Mouse (Mus musculus): ENCODE results near the gene Rfx7.

DNA sequence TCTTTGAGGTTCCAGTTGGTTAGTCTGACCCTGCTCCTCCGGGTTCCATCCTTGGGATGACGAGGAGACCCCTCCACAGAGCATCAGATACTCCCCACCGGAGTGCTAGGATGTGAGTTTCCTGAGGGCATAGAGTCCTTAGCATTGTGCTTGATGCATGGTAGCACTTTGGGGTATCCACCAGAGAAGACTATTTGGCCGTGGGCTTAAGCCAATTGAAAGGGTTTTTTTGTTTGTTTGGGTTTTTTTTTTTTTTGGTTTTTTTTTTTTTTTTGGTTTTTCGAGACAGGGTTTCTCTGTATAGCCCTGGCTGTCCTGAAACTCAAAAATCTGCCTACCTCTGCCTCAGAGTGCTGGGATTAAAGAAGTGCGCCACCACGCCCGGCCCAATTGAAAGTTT, 105.2 kb downstream of the Rfx7 start:
- no peak for TF ChIP-seq CTCF (IDR thresholded peaks at IDR 0.05; ENCODE audit: extremely low read depth, insufficient read length, insufficient replicate concordance, low read depth, low read length)
- TF ChIP-seq POLR2A (IDR thresholded peaks at IDR 0.05; ENCODE audit: low read depth, low read length), result no peak

Measured in small intestine, adult 2 months (tissue).